Mouse (Mus musculus) E14TG2a.4 (cell line): ENCODE data around the gene Trappc5.

ENCODE experiments used
- CTCF ChIP-seq: conservative IDR thresholded peaks from 2 replicates; pipeline ENCODE4 v1.5.1; 2014; ENCODE audit warnings: low read length
- NANOG ChIP-seq: IDR thresholded peaks from 2 replicates; pipeline ENCODE4 v1.6.1; 2014; ENCODE audit warnings: borderline replicate concordance, low read length, mixed read lengths

DNA sequence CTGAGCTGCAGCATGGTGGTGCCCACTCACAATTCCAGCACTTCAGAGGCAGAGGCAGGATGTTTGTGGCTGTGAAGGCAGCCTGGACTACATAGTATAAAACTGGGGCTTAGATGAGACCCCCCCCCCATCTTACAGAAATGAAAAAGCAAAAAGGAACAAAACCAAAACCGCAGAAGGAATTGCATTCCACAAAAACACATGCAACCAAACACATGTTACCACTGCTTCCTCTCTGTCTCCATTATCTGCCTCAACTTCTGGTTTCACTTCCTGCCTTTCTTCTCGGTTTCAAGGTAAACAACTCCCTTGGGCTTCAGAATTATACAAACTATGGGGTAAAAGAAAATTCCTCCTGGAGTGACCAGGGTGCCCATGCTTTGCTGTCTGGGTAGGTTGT is 35.5 kb downstream of the Trappc5 start:
- TF ChIP-seq CTCF, result no peak
- no peak for TF ChIP-seq NANOG
